Mouse (Mus musculus): ENCODE measurements around the gene Vmn2r89.
A peak's percentile ranks its signal among the peaks of the same experiment; 100 is the strongest.
"Not testable (repeated sequence)": the region's sequence is repeated elsewhere in the genome, so short reads cannot be mapped to it uniquely, and the experiment has no call there.

Vmn2r89 gene

GRCm38 (mm10) chr14:51451557-51451956, at the start of gene Vmn2r89:
Gene Vmn2r89 (plus strand): TSS chr14:51451857.
- DNase-seq (ENCODE audit: low read depth, low spot score) = not testable (repeated sequence)

DNA sequence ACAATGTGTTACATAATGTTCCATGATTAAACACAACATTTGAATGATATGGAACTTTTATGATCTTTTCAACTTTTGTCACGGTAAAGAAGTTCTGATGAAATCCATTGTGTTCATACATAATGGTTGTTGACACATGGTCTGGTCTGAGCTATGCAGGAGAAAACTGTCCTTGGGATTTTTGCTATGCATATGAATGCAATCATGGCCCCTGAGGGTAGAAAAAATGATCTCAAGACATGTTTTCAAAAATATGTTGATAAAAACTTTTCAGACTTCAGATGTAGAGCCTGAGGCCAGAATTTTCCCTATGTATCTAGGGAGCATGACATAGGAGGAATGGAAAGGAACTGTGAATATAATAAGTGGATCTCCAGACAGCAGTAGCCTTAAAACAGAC, 41.1 kb upstream of the Vmn2r89 start, which contains the start of gene Vmn2r88:
Gene Vmn2r88 (plus strand): TSS at position 301 of the 400 bp plus-strand sequence.
- DNase-seq (ENCODE audit: low read depth, low spot score) = no peak

GRCm38 (mm10) chr14:51423885-51424284, 27.8 kb upstream of the Vmn2r89 start:
- DNase-seq (ENCODE audit: low read depth, low spot score) = no peak

DNA sequence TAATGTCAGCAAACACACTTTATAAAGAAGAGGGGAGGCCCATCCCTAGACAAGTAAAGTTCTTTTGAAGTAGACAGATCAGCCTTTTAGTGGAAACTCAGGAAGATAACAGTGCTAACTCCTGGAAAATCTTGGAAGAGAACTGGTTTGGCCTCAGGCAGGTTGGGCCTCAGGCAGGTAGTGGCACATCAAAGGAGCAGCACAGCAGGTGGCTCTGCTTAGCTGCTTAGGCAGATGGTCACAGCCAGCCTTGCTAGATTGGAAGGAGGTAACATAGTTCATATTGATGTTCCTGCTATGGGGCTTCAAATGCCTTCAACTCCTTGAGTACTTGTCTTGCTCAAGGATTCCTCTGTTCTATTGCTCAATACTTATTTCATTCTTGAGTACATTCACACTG, 21.5 kb upstream of the Vmn2r89 start:
- not testable (repeated sequence) for DNase-seq (ENCODE audit: low read depth, low spot score)

GRCm38 (mm10) chr14:51434546-51434945, 17.1 kb upstream of the Vmn2r89 start:
- DNase-seq (ENCODE audit: low read depth, low spot score) = no peak

DNA sequence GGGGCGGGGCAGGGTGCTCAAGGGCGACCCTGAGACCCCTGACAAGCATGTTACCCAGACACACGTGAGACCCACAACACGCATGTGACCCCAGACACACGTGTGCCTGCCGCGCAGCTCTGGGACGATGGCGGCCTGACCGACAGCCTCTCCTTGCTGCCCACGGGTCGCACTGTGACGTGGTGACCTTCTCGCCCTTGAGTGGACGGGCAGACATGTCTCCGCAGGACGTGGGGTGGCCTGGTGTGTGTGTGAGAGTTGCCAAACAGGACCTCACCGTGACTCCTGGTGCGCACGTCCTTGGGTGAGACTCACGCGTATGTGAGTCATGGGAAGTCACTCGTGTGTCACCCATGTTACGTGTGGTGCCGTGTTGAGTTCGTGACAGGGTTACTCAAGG, 16.6 kb upstream of the Vmn2r89 start:
- DNase-seq (ENCODE audit: low read depth, low spot score) = no peak

GRCm38 (mm10) chr14:51438955-51439354, 12.7 kb upstream of the Vmn2r89 start:
- no peak for DNase-seq (ENCODE audit: low read depth, low spot score)

DNA sequence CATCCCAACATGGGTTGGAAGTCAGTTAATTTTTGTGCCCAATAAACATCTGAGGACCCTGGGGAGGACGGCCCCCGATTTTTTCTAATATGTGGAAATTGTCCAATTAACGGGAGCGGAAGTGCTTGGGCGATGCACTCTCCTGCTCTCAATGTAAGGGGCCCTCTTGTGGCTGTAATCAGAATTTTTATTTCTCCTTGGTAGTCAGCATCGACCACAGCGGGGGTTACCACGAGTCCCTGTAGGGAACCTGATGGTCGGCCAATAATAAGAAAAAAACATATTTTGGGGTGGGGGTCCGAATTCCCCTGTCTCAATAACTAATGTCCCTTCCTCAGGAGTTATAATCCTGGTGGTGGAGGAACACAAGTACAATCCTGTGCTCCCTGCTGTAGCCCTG, 28.6 kb downstream of the Vmn2r89 start:
- DNase-seq (ENCODE audit: low read depth, low spot score) = not testable (repeated sequence)

- not testable (repeated sequence) for DNase-seq (ENCODE audit: low read depth, low spot score)
These were observed 29.8 kb downstream of the Vmn2r89 start for GRCm38 (mm10) chr14:51481332-51482015.

DNA sequence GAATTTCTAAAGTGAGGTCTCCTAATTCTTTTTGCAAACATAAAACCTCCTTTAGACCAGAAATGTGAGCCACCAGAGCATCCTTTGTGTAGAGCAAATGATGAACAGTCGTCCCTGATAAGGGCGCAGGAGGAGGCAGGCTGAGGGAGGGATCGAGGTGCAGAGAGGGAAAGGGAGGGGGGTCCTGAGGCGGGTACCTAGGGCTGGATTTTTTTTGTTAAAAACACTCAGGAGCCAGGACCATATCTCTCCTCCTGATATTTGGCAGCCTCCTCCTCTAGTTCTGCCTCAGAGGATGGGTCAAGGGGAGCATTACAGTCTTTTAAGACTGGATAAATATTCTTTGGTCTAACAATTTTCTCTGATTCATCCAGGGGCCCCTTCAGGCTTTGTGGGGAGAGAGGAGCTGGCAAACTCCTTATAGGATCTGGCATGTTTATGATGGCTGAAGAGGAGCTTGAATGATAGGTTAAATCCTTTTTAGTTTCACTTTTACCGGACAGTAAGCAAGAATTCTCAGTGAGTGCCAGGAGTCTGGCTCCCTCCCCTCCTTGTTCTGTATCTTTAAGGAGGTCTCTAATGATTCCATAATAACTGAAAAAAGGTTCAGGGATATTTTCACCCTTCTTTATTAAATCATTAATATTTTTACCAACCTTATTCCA, 30.5 kb downstream of the Vmn2r89 start:
- DNase-seq (ENCODE audit: low read depth, low spot score) = no peak

DNA sequence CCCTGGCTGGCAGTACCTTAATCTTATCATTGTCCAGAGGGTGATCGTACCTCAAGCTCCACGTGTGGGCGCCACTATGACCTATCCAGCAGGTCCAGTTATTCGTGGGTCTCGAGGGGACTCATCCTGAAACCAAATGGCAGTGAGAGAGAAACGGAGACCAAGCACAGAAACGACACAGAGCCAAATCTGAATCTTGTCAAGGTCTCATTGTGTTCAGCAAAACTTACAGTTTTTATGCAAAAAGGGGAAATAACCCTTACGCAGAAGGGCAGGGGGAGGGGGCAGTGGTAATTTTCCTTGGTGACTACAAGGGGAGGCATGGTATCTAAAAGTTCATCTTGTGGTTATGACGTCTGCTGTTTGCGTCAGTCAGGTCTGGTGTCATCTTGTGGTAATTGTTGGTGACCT, 31.3 kb downstream of the Vmn2r89 start:
- DNase-seq (ENCODE audit: low read depth, low spot score) = peak; percentile 31

- DNase-seq (ENCODE audit: low read depth, low spot score) = no peak
These were observed 32.0 kb downstream of the Vmn2r89 start for GRCm38 (mm10) chr14:51483671-51484070.

GRCm38 (mm10) chr14:51486111-51486510, 34.5 kb downstream of the Vmn2r89 start:
- DNase-seq (ENCODE audit: low read depth, low spot score) = no peak

GRCm38 (mm10) chr14:51495781-51496180, 44.1 kb downstream of the Vmn2r89 start:
- no peak for DNase-seq (ENCODE audit: low read depth, low spot score)

DNA sequence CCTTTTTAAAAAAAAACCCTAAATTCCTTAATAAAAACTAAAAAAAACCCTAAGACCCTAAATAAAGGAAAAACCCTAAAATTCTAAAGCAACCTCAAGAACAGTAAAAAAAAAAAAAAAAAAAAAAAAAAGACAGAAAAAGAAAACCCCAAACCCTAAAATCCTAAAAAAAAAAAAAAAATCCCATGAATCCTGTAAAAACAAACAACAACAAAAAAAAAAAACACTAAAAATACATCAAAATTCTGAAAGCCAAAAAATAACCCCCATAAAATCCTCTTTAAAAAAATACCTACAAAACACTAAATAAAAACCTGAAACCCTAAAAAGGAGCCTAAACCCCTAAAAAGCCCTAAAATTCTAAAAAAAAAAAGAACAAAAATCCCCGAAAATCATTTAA, 45.3 kb downstream of the Vmn2r89 start:
- no peak for DNase-seq (ENCODE audit: low read depth, low spot score)

- no peak for DNase-seq (ENCODE audit: low read depth, low spot score)
These were observed 46.3 kb downstream of the Vmn2r89 start for GRCm38 (mm10) chr14:51497958-51498357.

- DNase-seq (ENCODE audit: low read depth, low spot score) = no peak
These were observed 48.1 kb downstream of the Vmn2r89 start for GRCm38 (mm10) chr14:51499707-51500275.

DNA sequence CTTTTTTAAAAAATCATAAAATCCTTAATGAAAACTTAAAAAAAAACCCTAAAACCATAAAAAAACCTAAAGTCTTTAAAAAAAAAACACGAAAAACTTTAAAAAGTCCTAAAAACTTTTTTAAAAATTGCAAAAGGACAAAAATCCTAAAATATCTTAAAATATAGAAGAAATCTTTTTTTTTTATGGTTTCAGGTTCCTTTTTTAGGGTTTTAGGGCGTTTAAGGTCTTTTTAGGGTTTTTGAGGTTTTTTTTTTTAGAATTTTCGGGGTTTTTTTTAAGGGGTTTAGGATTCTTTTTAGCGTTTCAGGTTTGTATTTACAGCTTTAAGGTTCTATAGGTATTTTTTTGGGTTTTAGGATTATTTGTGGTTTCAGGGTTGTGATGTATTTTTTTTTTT, 48.8 kb downstream of the Vmn2r89 start:
- no peak for DNase-seq (ENCODE audit: low read depth, low spot score)

DNA sequence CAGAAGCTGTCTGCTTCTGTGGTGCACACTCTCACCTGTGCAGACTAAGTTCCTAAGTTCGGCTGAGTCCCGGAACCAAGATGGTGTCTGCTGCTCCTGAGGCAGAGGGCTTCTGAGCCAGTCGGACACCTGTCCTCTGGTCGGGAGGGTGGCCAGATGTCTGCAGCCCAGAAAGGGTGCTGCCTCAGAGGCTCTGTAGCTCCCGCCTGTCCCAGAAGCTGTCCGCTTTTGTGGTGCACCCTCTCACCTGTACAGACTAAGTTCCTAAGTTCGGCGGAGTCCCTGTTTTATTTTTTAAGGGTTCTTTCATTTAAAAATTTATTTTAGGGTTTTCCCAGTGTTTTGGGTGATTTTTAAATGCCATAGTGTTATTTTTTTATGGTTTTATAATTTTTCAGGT, 55.8 kb downstream of the Vmn2r89 start:
- no peak for DNase-seq (ENCODE audit: low read depth, low spot score)
